Mouse (Mus musculus) cerebellum, adult 9-10 months (tissue): ENCODE measurements around the gene Washc4.

Source experiments
- DNase-seq: peaks from one replicate; pipeline ENCODE4 v3.0.0; 2022

Washc4 gene

GRCm38 (mm10) chr10:83639881-83640386 lies 96.4 kb downstream of the Washc4 start:
- peak; percentile 19 for DNase-seq

GRCm38 (mm10) chr10:83641641-83642040 lies 98.1 kb downstream of the Washc4 start:
- peak; percentile 63 for DNase-seq

DNA sequence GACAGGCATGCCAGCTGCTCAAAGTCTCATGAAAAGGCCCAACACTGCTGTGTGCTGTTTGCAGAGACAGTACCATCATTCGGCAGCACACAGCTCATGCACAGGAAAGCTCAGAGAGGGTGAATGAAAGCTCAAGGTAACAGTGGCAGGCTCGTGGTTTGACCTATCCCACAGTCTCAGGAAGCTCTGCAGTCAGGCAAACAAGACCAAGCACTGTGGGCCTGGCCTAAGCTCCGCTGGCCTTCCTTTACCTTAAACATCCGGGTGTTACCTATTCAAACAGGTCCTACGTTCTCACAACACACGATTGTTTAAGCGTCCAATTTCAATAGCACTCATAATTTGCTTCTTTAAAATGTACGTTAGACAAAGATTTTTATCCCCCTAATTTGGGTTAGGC lies 100.6 kb downstream of the Washc4 start:
- DNase-seq, result peak; percentile 26

DNA sequence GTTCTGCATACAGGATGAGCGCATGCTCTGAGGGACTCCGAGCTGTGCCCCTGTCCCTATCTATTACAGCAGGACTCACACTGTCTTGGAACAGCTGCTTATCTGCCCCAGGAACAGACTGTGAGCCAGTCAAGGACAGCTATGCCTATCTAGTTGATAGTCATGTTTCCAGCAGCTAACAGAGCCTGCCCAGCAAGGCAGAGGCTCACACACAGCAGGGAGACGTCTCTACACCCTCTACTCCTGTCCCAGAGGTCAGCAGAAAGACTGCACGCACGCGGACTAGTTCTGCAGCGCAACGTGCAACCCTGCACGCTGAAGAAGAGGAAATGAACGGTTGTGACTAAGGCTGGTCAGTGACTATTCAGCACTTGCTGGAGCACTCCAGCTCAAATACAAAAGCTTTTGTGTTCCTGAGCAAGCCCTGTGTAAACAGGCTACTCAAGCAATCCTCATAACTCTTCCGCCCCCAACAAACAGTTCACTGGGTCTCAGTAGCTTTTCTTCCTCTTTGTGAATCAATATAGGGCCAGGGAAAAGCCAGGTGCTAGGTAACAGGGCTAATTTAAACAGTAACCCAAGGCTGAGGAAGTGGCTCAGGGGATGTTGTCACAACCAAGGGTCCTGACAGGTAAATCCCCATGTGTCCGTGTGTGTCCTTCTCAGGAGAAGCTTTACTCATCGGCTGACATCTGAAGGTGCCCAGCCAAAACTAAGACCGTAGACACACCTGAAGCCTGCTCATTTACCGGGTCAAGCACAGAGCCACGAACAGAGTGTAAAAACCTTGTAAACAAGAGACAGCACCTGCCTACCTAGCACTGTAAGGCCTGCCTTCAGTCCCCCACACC lies 101.5 kb downstream of the Washc4 start:
- DNase-seq, result peak; percentile 60

DNA sequence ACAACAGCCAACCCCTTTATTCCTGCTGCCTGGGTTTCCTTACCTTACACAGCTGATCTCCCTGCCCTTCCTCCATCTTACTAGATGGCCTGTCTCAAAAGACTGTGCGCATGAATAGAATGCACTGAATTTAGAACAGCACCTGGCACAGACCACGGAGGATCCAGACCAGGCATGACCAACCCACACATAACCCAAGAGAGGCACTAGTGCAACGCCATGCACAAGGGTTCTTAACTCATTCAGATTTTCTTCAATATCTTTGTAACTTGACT lies 102.1 kb downstream of the Washc4 start:
- DNase-seq, result peak; percentile 65
